Mouse (Mus musculus) neural tube, embryonic 11.5 days (tissue): ENCODE measurements around the gene Cdc34. TPM values are rescaled to one million over a fixed set of nuclear protein-coding genes. Genes with fewer than 3 reads are reported as not detected.

Source experiments
- ATAC-seq: fragments of 200-750 bp; cut with Nextera tagmentation; 2 replicates; pipeline ENCODE4 v1.8.0; 2017; ENCODE audit warnings: moderate number of reproducible peaks, mild to moderate bottlenecking, moderate TSS enrichment, moderate library complexity; ENCODE audit not compliant: insufficient read depth, low FRiP score, low TSS enrichment
- DNase-seq: peaks from one replicate; pipeline ENCODE4 v3.0.0-alpha.2; 2015; ENCODE audit warnings: low spot score
- H3K27ac ChIP-seq: fragments of 300-500 bp; sonication (generic); 2 replicates; pipeline ENCODE4 v1.5.1; 2014; ENCODE audit warnings: low read depth, mild to moderate bottlenecking, low read length
- H3K27me3 ChIP-seq: fragments of 300-500 bp; sonication (generic); 2 replicates; pipeline ENCODE4 v1.6.1; 2014; ENCODE audit warnings: mild to moderate bottlenecking, low read length, mixed read lengths; ENCODE audit not compliant: control insufficient read depth, insufficient read depth
- H3K36me3 ChIP-seq: fragments of 300-500 bp; sonication (generic); 2 replicates; pipeline ENCODE4 v1.6.1; 2014; ENCODE audit warnings: mild to moderate bottlenecking, low read length, moderate library complexity, mixed read lengths; ENCODE audit not compliant: control insufficient read depth, insufficient read depth
- H3K4me1 ChIP-seq: fragments of 300-500 bp; sonication (generic); 2 replicates; pipeline ENCODE4 v1.6.1; 2014; ENCODE audit warnings: low read length, mixed read lengths; ENCODE audit not compliant: control insufficient read depth, insufficient read depth
- H3K4me2 ChIP-seq: fragments of 300-500 bp; sonication (generic); 2 replicates; pipeline ENCODE4 v1.6.1; 2014; ENCODE audit warnings: low read depth, mild to moderate bottlenecking, moderate library complexity
- H3K4me3 ChIP-seq: fragments of 300-500 bp; sonication (generic); 2 replicates; pipeline ENCODE4 v1.5.1; 2014; ENCODE audit warnings: low read depth, low read length
- H3K9ac ChIP-seq: fragments of 300-500 bp; sonication (generic); 2 replicates; pipeline ENCODE4 v1.6.1; 2014; ENCODE audit warnings: mild to moderate bottlenecking, low read length
- H3K9me3 ChIP-seq: fragments of 300-500 bp; sonication (generic); 2 replicates; pipeline ENCODE4 v1.6.1; 2016; ENCODE audit warnings: low read length; ENCODE audit not compliant: control insufficient read depth
- WGBS: fragments of 180-500 bp; shearing (Covaris S2); extraction: QIAGEN DNeasy Blood & Tissue Kit; methylation state at CpG from one replicate; pipeline ENCODE4 v1.1.7; 2014; 5-methylcytosine and 5-hydroxymethylcytosine counted together
- polyA plus RNA-seq: library from polyadenylated mRNA; unstranded; fragments of >200 nt; fragmentation: Nextera tagmentation; extraction: Ambion mirVana; gene quantifications from 2 replicates; pipeline ENCODE4 v1.2.1, GENCODE M21; 2014

The Cdc34 gene
- polyA plus RNA-seq, 1 experiment from 2014 or later, result 168 TPM

DNA sequence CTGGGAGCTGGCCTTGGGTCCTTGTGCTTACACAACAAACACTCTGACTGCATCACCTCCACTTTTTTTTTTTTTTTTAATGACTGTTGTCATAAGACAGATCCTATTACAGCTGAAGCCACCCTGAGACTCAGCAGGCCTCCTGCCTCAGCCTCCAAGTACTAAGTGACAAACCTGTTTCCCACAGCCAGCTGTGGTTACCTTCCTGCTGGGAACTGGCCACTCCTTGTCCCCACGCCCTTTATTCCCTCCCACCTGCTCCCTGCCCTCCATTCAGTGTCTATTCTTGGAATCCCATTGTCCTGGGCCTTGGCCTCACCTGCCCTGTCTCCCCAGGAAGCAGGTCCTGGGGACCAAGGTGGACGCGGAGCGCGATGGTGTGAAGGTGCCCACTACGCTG is 5.5 kb downstream of the Cdc34 start:
- ATAC-seq (no peak), DNase-seq (no peak)
- no peak overlapping the region for H3K4me2 ChIP-seq
- H3K9me3 ChIP-seq, result no peaks in the 10 kb centered on the region
- no peak overlapping the region for H3K27ac ChIP-seq
- no peak overlapping the region for H3K9ac ChIP-seq
- H3K4me1 ChIP-seq, result peaks cover 12% of the 10 kb centered on the region; the same call in 1 of the 2 replicates
- H3K36me3 ChIP-seq, result peaks cover 25% of the 10 kb centered on the region
- no peaks in the 10 kb centered on the region for H3K27me3 ChIP-seq
- WGBS, result 98% methylated on average over 6 of the region's 6 CpGs
- no peak overlapping the region for H3K4me3 ChIP-seq

DNA sequence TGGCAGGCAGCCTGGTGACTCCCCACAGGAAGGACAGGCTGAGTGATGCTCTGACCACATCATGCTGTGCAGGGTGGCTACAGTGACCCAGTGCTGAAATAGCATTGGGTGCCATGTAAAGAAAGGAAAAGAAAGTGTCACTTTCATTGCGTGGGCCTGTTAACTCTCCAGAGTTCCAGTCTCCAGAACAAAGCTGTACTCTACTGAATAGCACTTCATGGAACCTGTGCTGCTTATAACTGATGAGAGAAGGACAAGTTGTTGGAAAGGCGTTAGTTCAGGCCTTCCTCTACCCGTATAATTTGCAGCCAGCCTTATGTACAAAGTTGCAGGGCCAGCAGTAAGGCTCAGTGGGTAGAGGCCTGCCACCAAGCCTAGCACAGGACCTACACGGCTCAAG is 6.7 kb downstream of the Cdc34 start, which contains the start of gene Gzmm:
Gene Gzmm (plus strand): TSS at position 301 of the 400 bp plus-strand sequence.
- Histone ChIP-seq H3K27me3 (no peaks in the 10 kb centered on the region), H3K4me2 (no peak within 1 kb of the TSS), H3K4me1 (peaks cover 4% of the 10 kb centered on the region; the same call in 1 of the 2 replicates), H3K9me3 (no peaks in the 10 kb centered on the region), H3K36me3 (peaks cover 25% of the 10 kb centered on the region), H3K27ac (no peak within 1 kb of the TSS), H3K4me3 (no peak within 1 kb of the TSS), H3K9ac (no peak within 1 kb of the TSS)
- WGBS, result 81% methylated on average over 4 of the region's 4 CpGs
- DNase-seq (no peak), ATAC-seq (no peak)

DNA sequence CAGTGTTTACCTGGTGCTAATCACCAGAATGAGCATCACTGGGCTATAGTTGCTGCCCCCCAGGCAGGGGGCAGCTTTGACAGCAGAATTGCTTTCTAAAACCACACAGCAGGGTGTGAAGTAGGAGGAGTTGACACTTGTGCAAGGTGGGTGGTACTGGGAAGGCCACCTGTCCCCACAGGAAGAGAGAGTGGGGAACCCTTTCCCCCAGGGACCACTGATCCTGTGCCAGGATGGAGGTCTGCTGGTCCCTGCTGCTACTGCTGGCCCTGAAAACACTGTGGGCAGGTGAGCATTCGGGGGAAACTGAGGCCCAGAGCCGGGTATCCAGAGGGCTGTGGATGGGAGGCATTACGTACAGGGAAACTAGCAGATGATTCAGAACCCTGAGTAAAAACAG is 7.2 kb downstream of the Cdc34 start:
- 86% methylated on average over 3 of the region's 3 CpGs for WGBS
- Histone ChIP-seq H3K9ac (no peak overlapping the region), H3K36me3 (peaks cover 25% of the 10 kb centered on the region)

DNA sequence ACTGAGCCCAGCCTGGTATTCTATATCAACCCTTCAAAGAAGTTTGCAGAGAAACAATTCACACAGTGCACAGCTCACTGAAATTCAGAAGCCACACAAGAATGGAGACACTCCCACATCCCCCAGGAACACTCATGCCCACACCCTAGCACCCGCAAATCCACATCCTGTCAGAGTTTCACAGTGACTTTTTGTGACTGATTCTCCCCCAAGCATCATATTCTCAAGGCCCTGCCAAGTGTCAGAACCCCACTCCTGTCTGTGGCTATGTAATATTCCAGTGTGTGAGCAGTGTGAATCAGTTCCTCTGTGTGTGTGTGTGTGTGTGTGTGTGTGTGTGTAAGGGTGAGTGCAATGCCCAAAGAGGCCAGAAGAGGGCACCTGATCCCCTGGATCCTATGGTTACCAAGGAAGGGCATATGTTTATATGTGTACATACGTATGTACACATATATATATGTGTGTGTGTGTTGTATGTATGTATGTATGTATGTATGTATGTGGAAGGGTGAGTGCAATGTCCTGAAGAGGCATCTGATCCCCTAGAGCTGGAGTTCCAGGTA is 10.1 kb downstream of the Cdc34 start:
- H3K36me3 ChIP-seq, result peaks cover 10% of the 10 kb centered on the region
- no peak overlapping the region for H3K9ac ChIP-seq
- 94% methylated on average over 2 of the region's 2 CpGs for WGBS
- H3K27me3 ChIP-seq, result no peaks in the 10 kb centered on the region
- no peaks in the 10 kb centered on the region for H3K9me3 ChIP-seq
- H3K4me1 ChIP-seq, result no peaks in the 10 kb centered on the region
- no peak for DNase-seq
- H3K4me3 ChIP-seq, result no peak overlapping the region
- H3K4me2 ChIP-seq, result no peak overlapping the region
- ATAC-seq, result no peak
- H3K27ac ChIP-seq, result no peak overlapping the region

More for the DNA sequence above, 7.2 kb downstream of the Cdc34 start:
- H3K27ac ChIP-seq, result no peak overlapping the region
- ATAC-seq (no peak), DNase-seq (no peak)
- H3K4me1 ChIP-seq, result 0 out of 2 replicates have a peak, but pooled peaks cover 1% of the 10 kb centered on the region
- H3K4me2 ChIP-seq, result no peak overlapping the region
- H3K4me3 ChIP-seq, result no peak overlapping the region
- no peaks in the 10 kb centered on the region for H3K9me3 ChIP-seq
- H3K27me3 ChIP-seq, result no peaks in the 10 kb centered on the region

DNA sequence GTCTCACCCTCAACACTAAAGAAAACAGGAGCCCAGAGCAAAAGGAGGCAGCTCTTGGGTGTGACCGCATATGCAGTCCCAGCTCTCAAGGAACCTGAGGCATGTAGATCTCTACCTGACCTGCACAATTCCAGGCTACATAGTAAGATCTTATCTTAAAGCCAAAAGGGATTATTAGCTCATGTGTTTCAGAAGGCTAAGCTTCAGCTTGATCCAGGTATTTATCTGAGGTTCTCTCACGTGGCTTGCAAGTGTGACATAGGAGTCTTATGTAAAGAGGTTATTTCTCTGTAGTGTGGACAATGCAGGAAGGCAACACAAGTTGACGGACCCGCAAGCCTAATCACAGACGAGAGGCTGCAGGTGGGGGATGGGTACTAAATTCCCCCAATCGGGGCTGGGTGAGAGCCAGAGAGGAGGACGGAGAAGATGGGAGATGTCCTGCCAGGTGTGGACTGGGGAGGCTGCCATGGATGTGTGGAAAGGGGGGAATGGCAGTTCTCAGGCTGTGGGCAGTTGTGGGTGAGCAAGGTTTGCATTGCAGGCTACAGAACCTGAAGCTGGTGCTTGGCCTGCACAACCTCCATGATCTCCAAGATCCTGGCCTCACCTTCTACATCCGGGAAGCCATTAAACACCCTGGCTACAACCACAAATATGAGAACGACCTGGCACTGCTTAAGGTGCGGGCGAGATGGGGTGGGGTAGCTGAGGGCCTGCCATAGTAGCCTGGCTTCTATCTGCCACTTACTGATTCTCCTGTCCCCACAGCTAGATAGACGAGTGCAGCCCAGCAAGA is 11.8 kb downstream of the Cdc34 start:
- H3K9me3 ChIP-seq, result no peaks in the 10 kb centered on the region
- H3K36me3 ChIP-seq, result peaks cover 3% of the 10 kb centered on the region
- no peaks in the 10 kb centered on the region for H3K27me3 ChIP-seq
- no peak for DNase-seq
- no peak overlapping the region for H3K27ac ChIP-seq
- H3K4me2 ChIP-seq, result no peak overlapping the region
- 82% methylated on average over 12 of the region's 12 CpGs for WGBS
- no peak for ATAC-seq
- no peak overlapping the region for H3K9ac ChIP-seq
- no peaks in the 10 kb centered on the region for H3K4me1 ChIP-seq
- no peak overlapping the region for H3K4me3 ChIP-seq

DNA sequence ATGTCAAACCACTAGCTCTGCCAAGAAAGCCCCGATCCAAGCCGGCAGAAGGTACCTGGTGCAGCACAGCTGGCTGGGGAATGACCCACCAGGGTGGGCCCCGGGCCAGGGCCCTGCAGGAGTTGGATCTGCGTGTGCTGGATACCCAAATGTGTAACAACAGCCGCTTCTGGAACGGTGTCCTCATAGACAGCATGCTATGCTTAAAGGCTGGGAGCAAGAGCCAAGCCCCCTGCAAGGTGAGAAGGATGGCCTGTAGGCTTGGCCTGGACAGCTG is 12.3 kb downstream of the Cdc34 start:
- WGBS, result 92% methylated on average over 6 of the region's 6 CpGs
- Histone ChIP-seq H3K27ac (no peak overlapping the region), H3K9me3 (no peaks in the 10 kb centered on the region), H3K4me3 (no peak overlapping the region), H3K27me3 (no peaks in the 10 kb centered on the region), H3K4me2 (no peak overlapping the region), H3K36me3 (no peaks in the 10 kb centered on the region), H3K4me1 (no peaks in the 10 kb centered on the region), H3K9ac (no peak overlapping the region)
- no peak for ATAC-seq
- DNase-seq, result no peak

DNA sequence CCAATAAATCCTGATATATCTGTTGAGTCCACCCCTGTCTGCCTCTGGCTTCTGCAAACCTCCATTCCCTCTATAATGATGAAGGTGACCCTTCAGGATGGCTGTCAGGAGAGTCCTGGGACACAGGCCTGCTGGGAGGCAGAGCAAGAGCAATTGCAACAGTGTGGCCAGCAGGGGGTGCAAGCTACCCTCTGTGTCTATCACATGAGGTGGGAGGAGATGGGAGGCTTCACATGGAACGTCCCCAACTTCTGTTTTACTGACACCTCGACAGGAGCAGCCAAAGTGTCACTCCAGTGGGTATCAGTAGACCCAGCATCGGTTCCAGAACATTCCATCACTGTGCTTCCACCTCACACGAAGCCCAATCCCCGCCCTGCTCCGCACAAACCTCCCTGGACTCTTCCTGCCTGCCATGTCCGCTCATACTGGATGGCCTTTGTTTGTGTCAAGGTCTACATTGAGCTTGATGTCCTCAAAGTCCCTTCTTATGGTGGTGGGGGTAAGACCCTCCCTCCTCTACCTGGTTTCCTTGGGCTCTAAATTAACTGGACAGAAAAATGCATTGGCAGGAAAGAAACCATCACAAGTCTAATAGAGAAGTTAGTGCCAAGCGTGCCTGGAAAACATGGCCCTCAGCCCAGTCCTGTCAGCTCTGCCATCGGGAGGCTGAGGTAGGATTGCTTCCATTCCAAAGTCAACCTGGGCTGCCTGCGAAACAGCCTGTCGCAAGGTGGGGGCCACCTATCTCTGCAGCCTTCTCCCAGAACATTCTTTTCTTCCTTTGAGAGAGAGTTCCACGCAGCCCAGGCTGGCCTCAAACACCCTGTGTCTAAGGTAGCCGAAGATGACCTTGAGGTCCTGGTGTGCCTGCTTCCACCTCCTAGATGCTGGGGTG is 13.5 kb downstream of the Cdc34 start:
- Histone ChIP-seq H3K4me3 (no peak overlapping the region), H3K4me2 (no peak overlapping the region), H3K27ac (no peak overlapping the region), H3K9me3 (no peaks in the 10 kb centered on the region), H3K27me3 (no peaks in the 10 kb centered on the region), H3K36me3 (no peaks in the 10 kb centered on the region), H3K9ac (no peak overlapping the region), H3K4me1 (no peaks in the 10 kb centered on the region)
- DNase-seq, result peak; percentile 72
- 67% methylated on average over 13 of the region's 13 CpGs for whole genome bisulfite sequencing
- ATAC-seq, result no peak

DNA sequence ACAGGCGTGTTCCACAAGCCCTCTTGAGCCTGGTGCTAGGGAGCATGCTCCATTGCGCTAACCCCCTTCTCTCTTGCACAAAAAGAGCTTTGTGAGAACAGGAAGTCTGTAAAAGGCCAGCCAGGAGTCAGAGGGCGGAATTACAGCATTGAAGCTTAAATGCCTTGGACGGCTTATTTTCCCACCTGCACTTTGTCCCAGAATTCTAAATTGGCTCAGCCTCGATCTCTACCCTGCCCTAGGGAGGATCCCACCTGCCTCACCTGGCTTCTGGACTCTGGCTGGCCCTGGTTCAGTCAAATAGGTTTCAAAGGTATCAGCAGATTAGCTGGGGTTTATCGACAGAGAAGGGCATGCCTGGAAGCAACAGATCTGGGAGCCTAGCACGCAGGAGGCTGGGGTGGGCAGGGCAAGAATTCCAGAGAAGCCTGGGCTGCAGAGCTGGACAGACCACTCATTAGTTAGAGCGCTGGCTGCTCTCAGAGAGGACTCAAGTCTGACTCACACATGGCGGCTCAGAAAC is 14.2 kb downstream of the Cdc34 start:
- H3K4me1 ChIP-seq, result no peaks in the 10 kb centered on the region
- no peak for DNase-seq
- H3K27ac ChIP-seq, result no peak overlapping the region
- no peak for ATAC-seq
- no peaks in the 10 kb centered on the region for H3K9me3 ChIP-seq
- no peak overlapping the region for H3K4me2 ChIP-seq
- H3K27me3 ChIP-seq, result no peaks in the 10 kb centered on the region
- H3K9ac ChIP-seq, result no peak overlapping the region
- no peak overlapping the region for H3K4me3 ChIP-seq
- H3K36me3 ChIP-seq, result no peaks in the 10 kb centered on the region
- WGBS, result 58% methylated on average over 9 of the region's 9 CpGs
